Mouse (Mus musculus) heart, postnatal 0 days (tissue): ENCODE results near the gene Doc2g. TPM values are rescaled to one million over a fixed set of nuclear protein-coding genes. Genes with fewer than 3 reads are reported as not detected.
A peak's percentile ranks its signal among the peaks of the same experiment; 100 is the strongest.
"Not testable (repeated sequence)": the region's sequence is repeated elsewhere in the genome, so short reads cannot be mapped to it uniquely, and the experiment has no call there.

Experiments used
- ATAC-seq: fragments of 200-750 bp; cut with Nextera tagmentation; 2 replicates; pipeline ENCODE4 v1.8.0; 2017; ENCODE audit warnings: low read depth, moderate number of reproducible peaks, moderate library complexity; ENCODE audit not compliant: insufficient read depth
- DNase-seq: peaks from one replicate; pipeline ENCODE4 v3.0.0-alpha.2; 2016; ENCODE audit warnings: low spot score
- H3K27ac ChIP-seq: fragments of 300-500 bp; sonication (generic); 2 replicates; pipeline ENCODE4 v1.5.1; 2014; ENCODE audit warnings: low read depth, mild to moderate bottlenecking
- H3K27me3 ChIP-seq: fragments of 300-500 bp; sonication (generic); 2 replicates; pipeline ENCODE4 v1.6.1; 2014; ENCODE audit warnings: low read length, mixed read lengths; ENCODE audit not compliant: control insufficient read depth, insufficient read depth
- H3K36me3 ChIP-seq: fragments of 300-500 bp; sonication (generic); replicated peaks from 2 replicates; pipeline ENCODE4 v1.6.1; 2014; ENCODE audit warnings: low read length, mixed read lengths; ENCODE audit not compliant: control insufficient read depth, insufficient read depth
- H3K4me1 ChIP-seq: fragments of 300-500 bp; sonication (generic); 2 replicates; pipeline ENCODE4 v1.6.1; 2014; ENCODE audit warnings: antibody characterized with exemption; ENCODE audit not compliant: control insufficient read depth, insufficient read depth
- H3K4me2 ChIP-seq: fragments of 300-500 bp; sonication (generic); 2 replicates; pipeline ENCODE4 v1.6.1; 2014; ENCODE audit warnings: low read depth, mild to moderate bottlenecking, low read length, moderate library complexity
- H3K4me3 ChIP-seq: fragments of 300-500 bp; sonication (generic); 2 replicates; pipeline ENCODE4 v1.5.1; 2014; ENCODE audit warnings: low read depth, low read length
- H3K9ac ChIP-seq: fragments of 300-500 bp; sonication (generic); replicated peaks from 2 replicates; pipeline ENCODE4 v1.6.1; 2014; ENCODE audit warnings: low read depth, low read length, mixed read lengths
- H3K9me3 ChIP-seq: fragments of 300-500 bp; sonication (generic); replicated peaks from 2 replicates; pipeline ENCODE4 v1.6.1; 2016; ENCODE audit warnings: low read length; ENCODE audit not compliant: control insufficient read depth
- CTCF ChIP-seq: IDR thresholded peaks from 2 replicates; pipeline ENCODE4 v1.5.1; 2016; ENCODE audit warnings: antibody characterized with exemption, control low read depth, low read depth
- EP300 ChIP-seq: IDR thresholded peaks from 2 replicates; pipeline ENCODE4 v1.6.1; 2016; ENCODE audit warnings: antibody characterized with exemption, low read depth
- WGBS: fragments of 180-500 bp; shearing (Covaris S2); extraction: QIAGEN DNeasy Blood & Tissue Kit; methylation state at CpG from one replicate; pipeline ENCODE4 v1.1.7; 2014; 5-methylcytosine and 5-hydroxymethylcytosine counted together
- polyA plus RNA-seq: library from polyadenylated mRNA; unstranded; fragments of >200 nt; fragmentation: Nextera tagmentation; extraction: Ambion mirVana; gene quantifications from 2 replicates; pipeline ENCODE4 v1.2.1, GENCODE M21; 2015
- total RNA-seq: library from RNA; depleted of rRNA; stranded (reverse); fragments of >200 nt; gene quantifications from 2 replicates; pipeline ENCODE4 v1.2.3, GENCODE M21; 2014; ENCODE audit warnings: low replicate concordance

The Doc2g gene
- total and polyA plus RNA-seq, 2 experiments from 2014 or later: 116 to 202 TPM

DNA sequence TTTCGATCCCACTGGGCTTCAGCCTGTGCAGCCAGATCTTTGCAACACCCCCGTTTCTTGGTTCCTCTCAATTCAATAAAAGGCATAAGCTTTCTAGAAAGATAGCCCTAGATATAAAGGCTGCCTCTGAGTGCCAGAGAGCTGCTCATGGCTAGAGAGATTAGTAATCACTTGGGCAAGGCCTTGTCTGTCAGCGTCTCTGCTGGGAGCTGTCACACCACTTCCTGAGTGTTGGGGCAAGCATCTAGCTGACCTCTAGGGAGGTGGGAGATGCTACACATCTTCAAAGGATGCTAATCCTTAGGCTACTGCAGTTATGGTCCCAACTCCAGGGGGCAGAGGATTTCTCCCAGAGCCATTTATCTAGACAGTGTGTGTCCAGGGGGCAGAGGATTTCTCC is 35.9 kb upstream of the Doc2g start:
- H3K4me3 ChIP-seq: no peak overlapping the region
- no peaks in the 10 kb centered on the region for H3K36me3 ChIP-seq
- H3K27me3 ChIP-seq: no peaks in the 10 kb centered on the region
- no peak overlapping the region for H3K9ac ChIP-seq
- no peak for DNase-seq
- H3K4me2 ChIP-seq: no peak overlapping the region
- no peaks in the 10 kb centered on the region for H3K9me3 ChIP-seq
- no peaks in the 10 kb centered on the region for H3K4me1 ChIP-seq
- no peak for TF ChIP-seq CTCF
- TF ChIP-seq EP300: no peak
- WGBS: 41% methylated on average over 3 of the region's 3 CpGs
- ATAC-seq: no peak
- no peak overlapping the region for H3K27ac ChIP-seq

DNA sequence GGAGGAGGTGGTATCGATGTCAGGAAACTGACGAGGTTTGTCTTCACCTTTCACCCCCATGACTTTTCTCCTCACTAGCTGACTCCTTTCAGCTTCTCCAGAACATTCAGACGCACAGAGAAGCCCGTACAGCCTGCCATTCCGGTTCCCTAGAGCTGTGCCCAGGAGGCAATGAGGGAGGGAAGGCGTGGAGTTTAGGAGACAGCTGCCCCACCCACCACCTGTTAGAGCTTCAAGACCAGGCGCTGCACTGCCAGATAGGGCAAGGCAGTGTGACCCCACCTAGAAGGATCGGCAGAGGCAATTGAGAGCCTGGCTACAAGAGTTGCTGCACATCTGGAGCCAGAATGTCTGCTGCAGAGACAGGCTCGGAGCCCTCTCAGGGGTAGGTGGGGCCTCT is 30.9 kb upstream of the Doc2g start, which contains the start of gene Aldh3b2:
Gene Aldh3b2 (plus strand): TSS at position 100 of the 400 bp plus-strand sequence.
- no peak within 1 kb of the TSS for H3K4me3 ChIP-seq
- no peaks in the 10 kb centered on the region for H3K27me3 ChIP-seq
- TF ChIP-seq EP300: no peak
- TF ChIP-seq CTCF: no peak
- H3K27ac ChIP-seq: no peak within 1 kb of the TSS
- ATAC-seq: no peak
- no peaks in the 10 kb centered on the region for H3K36me3 ChIP-seq
- 51% methylated on average over 7 of the region's 9 CpGs for WGBS
- no peak within 1 kb of the TSS for H3K4me2 ChIP-seq
- DNase-seq: no peak
- H3K9ac ChIP-seq: no peak within 1 kb of the TSS
- no peaks in the 10 kb centered on the region for H3K9me3 ChIP-seq
- no peaks in the 10 kb centered on the region for H3K4me1 ChIP-seq

DNA sequence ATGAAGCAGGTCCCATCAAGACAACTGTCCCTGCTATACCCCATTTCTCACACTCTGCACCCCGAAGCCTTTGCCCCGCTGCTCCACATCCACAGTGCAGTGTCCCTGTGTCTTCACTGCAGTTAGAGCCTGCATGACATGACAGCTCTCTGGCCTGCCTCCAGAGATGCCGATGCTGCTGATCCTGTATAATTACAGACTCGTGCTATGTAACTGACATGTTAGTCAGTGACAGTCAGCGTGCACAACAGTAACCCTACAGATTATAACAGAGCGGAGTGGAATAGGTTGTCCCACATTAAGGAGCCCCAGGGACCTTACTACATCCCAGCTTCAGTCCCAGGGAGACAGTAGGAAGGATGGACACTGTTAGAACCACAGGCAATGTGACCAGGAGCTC is 28.5 kb upstream of the Doc2g start:
- not testable (repeated sequence) for H3K4me2 ChIP-seq, H3K27ac ChIP-seq, DNase-seq, H3K9me3 ChIP-seq, ATAC-seq, H3K36me3 ChIP-seq, H3K4me1 ChIP-seq, H3K27me3 ChIP-seq, H3K4me3 ChIP-seq, H3K9ac ChIP-seq
- WGBS: 63% methylated on average over 6 of the region's 6 CpGs

DNA sequence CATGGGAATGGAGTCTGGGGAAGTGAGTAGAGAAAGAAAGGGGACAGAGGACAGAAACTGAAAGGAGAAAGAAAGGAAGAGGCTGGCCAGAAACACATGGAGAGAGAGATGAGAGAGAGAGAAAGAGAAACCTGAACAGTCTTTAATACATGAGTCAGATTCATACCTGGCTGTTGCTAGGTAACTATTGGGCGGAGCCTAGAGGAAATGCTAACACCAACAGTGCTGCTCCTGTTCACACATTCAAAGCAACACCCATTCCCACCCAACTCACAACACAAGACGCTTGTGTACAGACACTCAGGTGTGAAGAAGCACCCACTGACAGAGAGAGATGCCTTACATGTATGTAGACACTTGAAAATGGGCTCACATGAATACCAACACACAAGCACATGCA is 27.2 kb upstream of the Doc2g start:
- no peak for ATAC-seq
- Histone ChIP-seq H3K9me3 (no peaks in the 10 kb centered on the region), H3K9ac (no peak overlapping the region), H3K27me3 (no peaks in the 10 kb centered on the region), H3K4me3 (no peak overlapping the region), H3K36me3 (no peaks in the 10 kb centered on the region), H3K27ac (no peak overlapping the region), H3K4me1 (0 out of 2 replicates have a peak, but pooled peaks cover 2% of the 10 kb centered on the region), H3K4me2 (no peak overlapping the region)
- no peak for DNase-seq
- WGBS: 67% methylated on average over 2 of the region's 2 CpGs
- TF ChIP-seq EP300 (no peak), CTCF (no peak)

DNA sequence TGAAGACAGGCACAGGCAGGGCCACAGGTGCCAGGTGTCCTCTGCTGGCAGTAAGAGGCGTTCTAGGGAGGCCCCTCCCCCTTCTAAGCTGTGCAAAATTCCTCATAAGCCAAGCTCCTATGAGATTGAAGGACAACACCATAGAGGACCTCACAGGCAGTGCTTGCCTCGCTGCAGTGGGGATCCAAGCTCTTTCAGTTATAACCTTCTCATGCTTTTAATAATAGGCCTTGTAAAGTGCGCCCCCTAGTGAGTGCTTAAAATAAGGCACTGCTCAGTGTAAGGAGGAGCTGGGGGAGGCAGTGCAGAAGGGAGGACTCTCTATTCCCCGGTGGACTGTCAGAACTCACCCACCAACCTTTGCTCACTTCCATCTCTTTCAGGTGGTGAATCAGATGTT is 22.8 kb upstream of the Doc2g start:
- Histone ChIP-seq H3K4me1 (peaks cover 8% of the 10 kb centered on the region), H3K4me3 (no peak overlapping the region), H3K27ac (no peak overlapping the region), H3K27me3 (no peaks in the 10 kb centered on the region), H3K36me3 (no peaks in the 10 kb centered on the region), H3K4me2 (no peak overlapping the region), H3K9me3 (no peaks in the 10 kb centered on the region), H3K9ac (no peak overlapping the region)
- WGBS: 9% methylated on average over 4 of the region's 4 CpGs
- no peak for TF ChIP-seq EP300
- peak; percentile 95 for TF ChIP-seq CTCF
- DNase-seq: peak; percentile 81
- peak; percentile 81 for ATAC-seq

DNA sequence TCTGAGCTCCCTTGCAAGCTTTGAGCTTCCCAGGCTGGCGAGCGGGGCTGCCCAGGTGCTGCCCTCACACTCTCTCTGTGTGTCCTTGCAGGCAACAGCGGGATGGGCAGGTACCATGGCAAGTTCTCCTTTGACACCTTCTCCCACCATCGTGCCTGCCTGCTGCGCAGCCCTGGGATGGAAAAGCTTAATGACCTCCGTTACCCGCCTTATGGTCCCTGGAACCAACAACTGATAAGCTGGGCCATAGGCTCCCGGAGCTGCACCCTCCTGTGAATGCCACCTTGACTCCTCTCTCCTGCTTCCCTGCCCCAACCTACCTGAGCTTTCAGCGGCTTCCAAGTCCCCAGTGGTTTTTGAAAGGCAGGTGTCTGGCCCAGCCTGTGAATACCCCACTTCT is 22.2 kb upstream of the Doc2g start:
- 71% methylated on average over 9 of the region's 9 CpGs for WGBS
- Histone ChIP-seq H3K36me3 (no peaks in the 10 kb centered on the region), H3K4me1 (peaks cover 14% of the 10 kb centered on the region), H3K9me3 (no peaks in the 10 kb centered on the region), H3K4me2 (no peak overlapping the region), H3K9ac (no peak overlapping the region), H3K27ac (no peak overlapping the region), H3K4me3 (no peak overlapping the region), H3K27me3 (no peaks in the 10 kb centered on the region)
- no peak for DNase-seq
- TF ChIP-seq EP300: no peak
- TF ChIP-seq CTCF: no peak
- ATAC-seq: no peak
